Mouse (Mus musculus) adrenal gland, adult 2 months (tissue): Measurements from ENCODE around the gene Gm45711. TPM values are rescaled to one million over a fixed set of nuclear protein-coding genes. Genes with fewer than 3 reads are reported as not detected.
"Not testable (repeated sequence)": the region's sequence is repeated elsewhere in the genome, so short reads cannot be mapped to it uniquely, and the experiment has no call there.

Source experiments
- DNase-seq: peaks from one replicate; pipeline ENCODE4 v3.0.0; 2021
- long read RNA-seq: library from polyadenylated mRNA; stranded (forward); transcript quantifications from one replicate; pipeline ENCODE4 v2.0.0, GENCODE M21; 2021
- polyA plus RNA-seq: library from polyadenylated mRNA; depleted of rRNA; stranded (reverse); fragments of >200 nt; gene quantifications from 2 replicates; pipeline ENCODE4 v1.2.3, GENCODE M21; 2012; rRNA removed
- total RNA-seq, 2 experiments: library from RNA; stranded (reverse); gene quantifications; 2 replicates each; pipeline ENCODE4 v1.2.3; 2021

The Gm45711 gene
- total RNA-seq: under 1 TPM in 1 of 2 experiments, not detected in 1; 0.23 TPM
- polyA plus RNA-seq: 0.12 and 0.52 TPM in 2 replicates
- long read RNA-seq: 0 reads

DNA sequence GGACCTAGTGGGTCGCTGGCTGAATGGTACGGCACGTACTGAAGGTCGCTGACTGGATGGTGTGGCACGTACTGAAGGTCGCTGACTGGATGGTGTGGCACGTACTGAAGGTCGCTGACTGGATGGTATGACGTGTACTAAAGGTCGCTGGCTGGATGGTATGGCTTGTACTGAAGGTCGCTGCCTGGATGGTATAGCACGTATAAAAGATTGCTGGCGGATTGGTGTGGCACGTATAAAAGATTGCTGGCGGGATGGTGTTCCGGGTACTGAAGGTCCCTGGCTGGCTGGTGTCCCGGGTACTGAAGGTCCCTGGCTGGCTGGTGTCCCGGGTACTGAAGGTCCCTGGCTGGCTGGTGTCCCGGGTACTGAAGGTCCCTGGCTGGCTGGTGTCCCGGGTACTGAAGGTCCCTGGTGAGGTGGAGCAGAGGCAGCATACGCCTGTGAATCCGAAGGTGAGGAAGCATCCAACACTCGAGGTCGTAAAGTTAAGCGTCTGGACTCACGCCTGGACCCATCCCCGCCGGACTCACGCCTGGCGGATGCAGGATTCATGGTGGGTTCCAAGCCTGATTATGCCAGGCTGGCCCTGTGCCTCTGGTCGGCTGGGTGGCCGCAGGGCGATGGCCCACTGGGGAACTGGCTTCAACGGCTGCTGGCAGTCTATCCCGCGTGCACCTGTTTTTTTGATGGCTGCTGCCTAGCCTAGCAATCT lies at the start of gene Gm45711, which contains the start of gene Cmtm1:
Gene Gm45711, minus strand, starts transcription at position 641 of the 715 bp plus-strand sequence.
Gene Cmtm1, minus strand, starts transcription at position 705 of the 715 bp plus-strand sequence.
- peak; percentile 91 for DNase-seq

DNA sequence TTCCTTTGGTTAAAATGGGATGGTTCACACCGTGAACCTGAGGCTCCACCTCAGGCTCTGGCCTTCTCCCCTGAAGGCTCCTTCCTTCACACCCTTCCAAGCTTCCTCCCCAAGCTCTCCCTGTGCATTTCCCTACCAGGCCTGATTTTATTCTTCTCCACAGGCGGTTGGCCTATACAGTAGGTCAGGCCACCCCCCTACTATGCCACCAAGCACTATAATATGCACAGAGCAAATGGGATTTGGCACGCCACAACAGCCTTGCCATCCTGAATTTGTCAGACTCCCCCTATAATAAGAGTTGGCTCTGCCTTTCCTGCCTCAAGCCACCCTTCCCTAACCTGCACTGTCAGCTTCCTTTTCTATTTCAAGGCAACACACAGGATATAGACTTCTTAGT lies 48.8 kb upstream of the Gm45711 start:
- no peak for DNase-seq

DNA sequence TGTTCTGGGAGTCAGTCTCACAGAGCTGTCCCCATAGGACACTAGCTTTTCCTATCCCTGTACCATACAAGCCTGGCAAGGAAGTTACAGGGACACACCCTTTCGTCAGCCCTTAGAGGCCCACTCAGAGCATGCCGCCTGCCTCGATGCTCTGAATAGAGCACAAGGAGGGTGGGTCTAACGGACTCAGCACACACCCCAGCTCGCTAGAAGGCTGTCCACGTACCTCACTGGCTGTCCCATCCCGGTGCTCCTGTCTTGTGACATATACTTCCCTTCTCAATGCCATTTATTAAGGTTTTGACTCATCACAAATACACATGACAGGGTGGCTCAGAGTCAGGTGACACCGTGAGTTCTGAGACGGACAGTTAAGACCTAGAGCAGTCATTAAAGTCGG lies 44.6 kb upstream of the Gm45711 start:
- DNase-seq: no peak

DNA sequence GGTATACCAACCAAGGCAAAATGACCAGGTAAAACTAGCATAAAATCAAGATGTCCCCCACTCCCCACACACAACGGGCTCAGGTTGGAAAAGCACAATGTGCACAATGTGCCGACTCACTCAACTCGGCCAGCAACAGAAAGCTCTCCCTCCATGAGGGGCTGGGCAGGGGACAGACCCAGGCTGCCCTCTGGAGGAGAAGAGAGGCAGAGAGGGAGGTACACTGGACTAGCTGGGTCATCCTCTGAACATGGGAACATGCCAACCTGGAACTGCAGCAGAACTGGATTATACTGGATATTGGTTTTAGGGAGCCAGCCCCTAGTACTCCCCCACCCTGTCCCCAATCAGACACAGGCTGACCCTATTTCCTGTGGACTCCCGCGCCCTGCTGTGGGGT lies 43.3 kb upstream of the Gm45711 start:
- DNase-seq: no peak

DNA sequence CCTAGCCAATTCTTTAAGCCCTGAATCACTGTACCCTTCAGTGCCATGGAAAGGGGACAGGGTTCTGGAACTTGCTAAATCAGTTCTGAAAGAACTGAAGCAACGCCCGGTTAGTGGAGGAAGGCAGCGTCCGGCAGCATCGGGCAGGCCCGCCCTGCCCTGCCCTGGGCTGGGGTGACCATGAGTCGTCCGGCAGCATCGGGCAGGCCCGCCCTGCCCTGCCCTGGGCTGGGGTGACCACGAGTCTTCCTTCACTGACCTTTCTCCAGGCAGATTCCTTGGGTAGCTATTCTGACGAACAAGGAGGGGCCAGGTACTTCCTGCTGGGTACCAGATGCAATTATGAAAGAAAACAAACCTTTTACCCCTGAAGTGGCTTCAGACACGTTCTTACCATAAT lies 40.2 kb upstream of the Gm45711 start:
- DNase-seq: no peak

DNA sequence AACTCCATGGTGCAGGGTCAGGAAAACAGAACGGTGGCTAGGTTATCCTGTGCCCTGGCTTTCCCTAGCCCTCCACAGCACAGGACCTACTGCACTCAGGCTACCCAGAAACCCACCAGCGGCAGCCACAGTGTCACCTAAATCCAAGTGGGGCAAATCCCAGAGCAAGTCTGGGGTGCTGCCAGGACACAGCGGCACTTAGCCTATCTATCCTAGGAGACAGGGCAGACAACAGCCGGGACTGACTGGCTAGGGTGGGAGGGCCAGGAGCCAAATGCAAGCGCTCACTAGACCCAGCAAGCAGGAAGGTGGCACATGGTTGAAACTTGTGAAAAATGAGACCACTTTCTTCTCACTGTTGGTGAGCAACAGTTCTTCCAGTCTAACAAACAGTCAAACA lies 39.1 kb upstream of the Gm45711 start:
- DNase-seq: no peak

DNA sequence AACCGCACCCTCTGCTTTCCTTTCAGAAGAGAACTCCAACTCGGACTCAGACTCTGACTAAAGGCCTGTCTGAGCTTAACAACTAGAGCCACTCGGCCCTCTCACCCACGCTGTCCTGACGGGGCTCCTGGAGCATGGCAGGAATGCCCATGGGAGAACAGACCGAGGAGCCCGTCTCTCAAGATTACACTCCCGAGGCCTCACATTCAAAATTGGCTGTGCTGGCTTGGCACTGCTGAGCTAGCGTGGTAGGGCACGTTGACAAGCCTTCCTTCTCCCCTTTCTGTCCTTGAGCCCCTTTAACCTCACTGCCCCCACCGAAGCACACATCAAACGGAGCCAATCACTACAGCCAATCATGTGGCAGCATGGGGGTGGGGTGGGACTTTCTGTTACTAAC lies 36.8 kb upstream of the Gm45711 start:
- DNase-seq: peak; percentile 30

DNA sequence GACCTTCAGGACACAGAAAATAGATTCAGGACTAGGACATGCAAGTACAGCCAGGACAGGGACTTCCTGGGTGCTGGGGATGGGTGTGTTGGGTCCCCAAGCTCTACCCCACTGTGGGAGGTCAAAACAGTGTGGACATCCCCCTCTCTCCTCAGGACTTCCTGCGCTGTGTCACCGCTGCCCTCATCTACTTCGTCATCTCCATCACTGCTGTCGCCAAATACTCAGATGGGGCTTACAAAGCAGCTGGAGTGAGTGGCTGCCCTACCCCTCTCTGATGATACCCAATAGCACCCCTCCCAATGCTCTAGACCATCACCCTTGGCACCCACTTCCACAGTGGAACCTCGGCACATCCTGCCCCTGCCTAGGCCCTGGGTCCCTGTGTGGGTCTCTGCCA lies 34.7 kb upstream of the Gm45711 start:
- no peak for DNase-seq

DNA sequence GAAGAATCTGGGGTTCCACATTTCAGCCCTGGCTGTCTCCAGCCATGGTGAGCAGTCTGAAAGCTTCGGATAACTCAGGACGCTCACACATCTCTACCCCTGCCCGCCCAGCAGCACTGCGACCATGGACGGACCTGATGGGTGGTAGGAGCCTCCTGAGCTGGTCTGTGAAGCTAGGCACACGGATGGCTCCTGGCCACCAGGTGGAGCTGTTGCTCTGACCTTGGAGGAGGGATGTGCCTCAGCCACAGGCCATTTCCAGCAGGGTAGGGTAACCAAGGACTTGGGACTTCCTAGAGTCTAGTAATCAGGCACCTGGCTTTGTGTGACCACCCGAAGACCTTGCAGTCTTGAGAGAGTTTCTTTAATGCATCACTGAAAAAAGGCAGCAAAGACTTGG lies 34.1 kb upstream of the Gm45711 start:
- peak; percentile 87 for DNase-seq

DNA sequence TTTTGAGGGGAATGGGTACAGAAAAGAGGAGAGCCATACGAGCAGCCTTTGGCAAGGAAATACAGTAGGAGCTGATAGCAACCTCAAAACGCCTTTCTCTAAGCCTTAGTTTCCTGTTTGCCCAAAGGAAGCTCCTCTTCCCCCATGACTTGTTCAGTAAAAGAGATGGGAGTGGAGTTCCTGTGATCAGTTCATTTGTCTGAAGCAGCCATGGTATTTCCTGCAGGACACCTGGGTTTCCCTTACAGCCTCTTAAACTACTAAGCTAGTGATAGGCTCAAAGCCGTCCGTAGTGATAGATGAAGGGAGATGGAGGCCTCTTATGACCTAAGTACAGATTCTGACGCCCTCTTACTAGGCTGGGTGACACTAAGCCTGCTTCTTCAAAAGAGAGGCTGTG lies 32.5 kb upstream of the Gm45711 start:
- DNase-seq: no peak

DNA sequence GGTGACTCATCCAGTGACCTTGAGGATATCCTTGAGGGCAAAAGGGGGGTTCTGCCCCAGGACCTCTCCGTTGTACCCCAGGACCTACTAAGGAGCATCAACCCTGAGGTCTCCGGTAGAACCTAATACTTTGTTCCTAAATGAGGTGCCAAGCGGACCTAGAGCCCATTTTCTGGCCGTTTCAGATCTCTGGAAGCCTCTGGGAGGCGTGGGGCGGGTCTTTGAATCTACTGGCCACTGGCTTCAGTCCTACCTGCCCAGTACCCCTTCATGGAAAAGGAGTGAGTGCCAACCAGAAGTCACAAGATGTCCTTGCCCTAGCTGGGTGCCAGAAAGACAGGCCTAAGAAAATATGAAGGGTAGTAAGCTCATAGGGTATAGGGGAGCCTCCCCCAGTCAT lies 31.8 kb upstream of the Gm45711 start:
- no peak for DNase-seq

DNA sequence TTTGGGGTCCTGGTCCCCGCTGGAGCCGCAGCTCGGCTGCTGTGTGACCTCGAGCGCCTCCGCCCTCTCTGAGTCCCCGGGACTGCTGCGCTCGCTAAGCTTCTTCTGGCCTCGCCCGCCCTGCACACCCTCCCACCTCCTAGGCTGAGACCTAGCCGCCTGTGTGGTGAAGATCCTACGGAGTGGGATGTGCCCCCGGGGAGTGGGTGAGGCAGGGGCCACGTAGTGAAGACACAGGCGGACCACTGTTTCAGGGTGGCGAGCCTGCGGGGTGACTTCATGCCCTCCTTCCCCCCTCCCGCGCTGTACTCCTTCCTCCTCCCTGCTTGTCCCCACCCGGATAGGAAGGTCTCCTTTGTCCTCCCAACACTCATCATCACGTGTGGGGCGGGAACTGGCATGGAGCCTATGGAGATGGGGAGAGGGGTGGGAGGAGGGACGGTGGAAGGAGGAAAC lies 31.3 kb upstream of the Gm45711 start:
- peak; percentile 88 for DNase-seq

DNA sequence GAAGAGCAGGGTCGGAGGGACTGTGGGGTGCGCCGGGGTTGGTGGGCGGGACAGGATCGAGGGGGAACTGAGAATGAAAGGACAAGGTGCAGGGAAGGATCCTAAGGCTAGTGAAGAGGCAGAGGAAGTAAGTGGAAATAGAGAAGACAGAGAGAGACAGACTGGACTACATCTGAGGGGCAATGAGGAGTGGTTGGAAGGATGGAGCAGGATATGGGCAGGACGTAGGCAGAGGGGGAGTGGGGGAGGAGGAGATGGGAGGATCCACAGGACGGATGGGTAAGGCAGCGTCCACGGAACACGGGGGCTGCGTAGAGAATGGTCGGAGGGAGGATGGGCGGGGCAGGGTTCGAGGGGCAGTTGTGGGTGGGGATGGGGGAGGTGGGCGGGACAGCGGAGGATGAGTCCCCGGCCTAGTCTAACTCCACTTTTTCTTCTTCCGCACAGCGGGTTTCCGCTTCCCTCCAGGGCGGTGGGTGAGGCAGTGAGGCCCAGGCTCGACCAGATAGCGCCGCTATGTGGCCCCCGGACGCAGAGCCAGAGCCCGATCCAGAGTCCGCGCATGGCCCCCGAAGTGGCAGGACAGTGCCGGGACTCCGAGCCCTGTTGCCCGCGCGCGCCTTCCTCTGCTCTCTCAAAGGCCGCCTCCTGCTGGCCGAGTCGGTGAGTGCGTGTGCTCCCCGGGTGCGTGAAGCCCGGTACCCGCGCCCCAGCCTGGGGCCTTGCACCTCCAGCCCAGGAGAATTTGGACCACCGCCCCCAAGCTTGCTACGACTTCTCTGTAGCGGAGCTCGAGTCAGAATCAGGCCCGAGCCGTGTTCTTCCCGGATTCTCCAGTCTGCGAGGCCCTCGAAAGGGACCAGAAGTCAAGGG lies 30.6 kb upstream of the Gm45711 start:
- DNase-seq: peak; percentile 88

DNA sequence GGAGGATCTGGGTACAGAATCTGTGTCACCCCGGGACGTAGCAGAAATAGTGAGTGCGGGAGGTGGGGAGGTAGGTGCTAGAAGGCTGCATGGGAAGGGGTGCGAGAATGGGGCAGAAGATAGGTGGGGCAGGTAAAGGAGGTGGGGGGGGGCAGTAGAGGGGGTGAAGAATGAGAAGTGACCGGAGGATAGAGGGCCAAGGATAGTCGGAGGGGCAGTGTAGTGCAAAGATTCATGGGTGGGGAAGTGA lies 30.0 kb upstream of the Gm45711 start:
- peak; percentile 21 for DNase-seq

DNA sequence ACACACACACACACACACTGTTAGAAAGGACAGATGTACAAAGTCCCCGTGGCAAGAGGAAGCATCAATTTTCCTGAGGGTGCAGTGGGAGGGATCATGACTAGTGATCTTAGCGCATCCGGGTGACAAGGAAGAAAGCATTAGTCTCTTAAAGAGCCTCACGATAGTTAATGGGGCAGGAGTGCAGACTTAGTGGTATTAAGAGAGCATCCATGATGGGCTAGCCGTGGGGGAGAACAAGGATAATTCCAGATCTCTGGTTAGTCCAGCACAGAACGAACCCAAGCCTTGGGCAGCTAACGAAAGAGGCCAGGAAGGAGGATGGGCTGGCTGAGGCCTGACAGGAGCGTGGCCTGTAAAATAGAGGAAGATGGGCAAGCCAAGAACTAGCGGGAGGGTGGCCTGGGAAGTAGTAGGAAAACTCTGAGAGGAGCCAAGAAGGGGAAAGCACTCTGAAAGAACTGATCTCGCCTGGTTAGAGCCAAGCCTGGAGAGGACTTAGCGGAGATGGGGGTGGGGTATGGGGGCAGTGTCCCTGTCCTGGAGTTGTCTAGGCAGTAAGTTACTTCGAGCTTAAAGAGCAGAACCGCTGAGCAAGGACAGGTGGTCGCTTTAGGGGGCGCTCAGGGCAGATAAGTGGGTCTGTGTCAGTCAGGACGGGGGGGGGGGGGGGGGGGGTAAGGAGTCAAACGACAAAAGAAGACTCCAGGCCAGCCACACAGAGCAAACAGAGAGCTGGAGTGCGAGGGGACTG lies 29.5 kb upstream of the Gm45711 start, which contains the start of gene Cmtm3:
Gene Cmtm3, plus strand, starts transcription at position 182 of the 754 bp plus-strand sequence.
- peak; percentile 54 for DNase-seq

DNA sequence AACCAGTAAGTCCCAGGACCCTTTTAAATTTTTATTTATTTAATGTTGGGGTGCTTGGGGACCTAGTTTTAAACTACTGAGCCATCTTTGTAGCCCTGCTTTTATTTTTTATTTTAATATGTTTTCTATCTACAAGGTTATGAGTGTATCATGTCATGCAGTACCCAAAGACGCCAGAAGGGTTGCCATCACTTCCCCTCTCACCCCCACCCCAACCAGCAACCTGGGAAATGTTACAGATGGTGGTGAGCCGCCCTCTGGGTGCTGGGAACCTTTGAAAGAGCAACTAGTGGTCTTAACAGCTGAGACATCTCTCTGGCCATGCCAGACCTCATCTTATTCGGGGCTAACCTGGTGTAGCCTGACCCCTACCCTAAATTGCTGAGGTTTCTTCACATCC lies 28.0 kb upstream of the Gm45711 start:
- no peak for DNase-seq

DNA sequence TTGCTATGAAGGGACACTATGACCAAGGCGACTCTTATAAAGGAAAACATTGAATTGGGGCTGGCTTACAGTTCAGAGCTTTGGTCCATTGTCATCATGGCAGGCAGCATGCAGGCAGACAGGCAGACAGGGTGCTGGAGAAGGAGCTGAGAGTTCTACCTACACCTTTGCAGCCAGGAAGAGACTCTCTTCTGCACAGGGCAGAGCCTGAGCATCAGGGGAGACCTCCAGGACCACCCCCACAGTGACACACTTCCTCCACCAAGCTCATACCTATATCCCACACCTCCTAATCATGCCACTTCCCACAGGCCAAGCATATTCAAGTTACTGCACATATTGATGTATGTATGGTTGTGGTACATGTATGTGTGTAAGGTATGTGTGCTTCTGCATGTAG lies 26.9 kb upstream of the Gm45711 start:
- DNase-seq: no peak

DNA sequence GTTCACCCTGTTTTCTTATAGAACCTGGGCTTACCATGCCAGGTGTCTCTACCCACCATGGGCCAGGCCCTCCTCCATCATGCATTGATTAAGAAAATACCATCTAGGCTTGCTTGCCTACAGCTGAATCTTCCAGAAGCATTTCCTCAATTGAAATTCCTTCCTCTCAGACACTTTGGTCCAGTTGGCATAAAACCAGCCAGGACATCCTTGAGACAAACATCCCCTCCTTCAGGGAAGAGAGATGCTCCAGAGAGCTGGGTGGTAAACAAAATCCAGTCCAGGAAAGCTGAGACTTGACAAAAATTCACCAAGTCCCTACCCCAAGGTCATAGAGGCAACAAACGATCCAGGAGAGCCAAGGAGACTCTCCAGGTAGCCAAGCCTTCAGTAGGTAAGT lies 24.3 kb upstream of the Gm45711 start:
- no peak for DNase-seq

DNA sequence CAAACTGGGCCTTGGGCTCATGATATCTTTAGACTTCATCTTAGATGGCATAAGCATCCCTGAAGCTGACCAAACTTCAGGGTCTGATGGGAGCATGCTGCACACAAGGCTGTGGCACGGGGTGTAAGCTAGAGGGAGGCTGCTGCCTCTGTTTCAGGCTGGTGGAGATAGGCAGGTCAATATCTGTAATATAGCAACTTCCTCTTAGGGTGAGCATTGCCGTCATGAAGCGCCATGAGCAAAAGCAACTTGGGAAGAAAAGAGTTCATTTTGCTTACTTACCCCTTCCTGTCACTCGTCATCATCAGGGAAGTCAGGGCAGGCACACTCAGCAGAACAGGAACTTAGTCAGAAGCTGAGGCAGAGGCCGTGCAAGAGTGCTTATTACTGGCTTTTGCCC lies 23.9 kb upstream of the Gm45711 start:
- no peak for DNase-seq

DNA sequence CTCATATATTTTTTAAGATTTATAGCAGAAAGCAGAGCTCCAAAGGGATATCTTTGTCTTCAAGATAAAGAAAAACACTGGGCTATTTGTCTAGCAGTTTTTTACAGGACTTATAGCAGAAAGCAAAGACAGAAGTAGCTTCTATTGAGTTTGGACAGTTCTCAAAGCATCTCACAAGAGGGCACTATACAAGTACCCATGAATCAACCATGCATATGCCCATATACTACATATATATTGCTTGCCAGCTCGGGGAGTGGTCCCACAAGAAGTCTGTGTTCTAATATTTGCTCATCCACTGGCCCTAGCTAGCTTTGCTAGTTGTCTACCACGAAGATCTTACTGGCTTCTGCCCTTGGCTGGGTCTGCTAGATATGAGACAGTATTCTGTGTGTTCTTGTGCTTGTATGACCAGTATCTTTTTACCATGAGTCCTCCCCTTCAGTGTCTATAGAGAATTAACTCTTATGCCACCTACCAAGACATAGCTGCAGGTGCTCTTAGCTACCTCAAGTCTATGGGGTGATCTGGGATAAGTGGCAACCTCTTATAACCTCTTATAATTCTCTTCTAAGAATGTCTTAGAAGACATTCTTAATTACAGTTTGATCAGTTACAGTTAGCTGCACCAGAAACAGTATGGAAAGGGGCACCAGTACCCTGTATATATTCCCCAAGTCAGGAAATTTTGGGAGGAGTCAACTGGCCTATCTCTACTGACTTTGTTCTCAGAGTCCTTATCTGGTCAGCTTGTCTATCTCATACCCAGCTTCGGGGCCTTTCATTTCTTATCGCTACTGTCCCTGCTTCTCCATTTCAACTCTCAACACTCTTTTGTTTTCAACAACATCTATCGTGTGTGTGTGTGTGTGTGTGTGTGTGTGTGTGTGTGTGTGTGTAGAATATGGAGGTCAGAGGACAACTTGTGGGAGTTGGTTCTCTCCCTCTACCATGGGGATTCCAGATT lies 23.1 kb upstream of the Gm45711 start:
- no peak for DNase-seq

DNA sequence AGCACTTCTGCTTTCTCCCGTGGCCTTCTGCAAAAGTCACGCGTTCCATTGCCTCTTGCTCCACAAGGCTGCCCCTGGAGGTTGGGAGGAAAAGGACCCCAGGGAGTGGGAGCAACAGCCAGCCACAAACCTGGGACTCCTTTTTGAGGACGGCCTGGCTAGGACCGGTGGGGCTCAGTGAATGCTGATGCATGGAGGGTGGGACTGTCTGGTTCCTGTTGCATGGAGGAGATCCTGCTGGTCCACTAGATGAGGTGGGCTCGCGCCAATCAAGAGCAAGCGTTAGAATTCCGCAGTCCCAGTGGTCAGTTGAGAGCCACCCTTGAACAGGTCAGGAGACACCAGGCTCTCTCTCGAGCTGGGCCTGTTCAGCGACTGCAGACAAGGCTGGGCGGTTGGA lies 12.0 kb upstream of the Gm45711 start, which contains the start of gene Cmtm2b:
Gene Cmtm2b, plus strand, starts transcription at position 301 of the 400 bp plus-strand sequence.
- DNase-seq: not testable (repeated sequence)
